Mouse (Mus musculus): ENCODE measurements around the gene Itprid1. TPM values are rescaled to one million over a fixed set of nuclear protein-coding genes. Genes with fewer than 3 reads are reported as not detected.
A peak's percentile ranks its signal among the peaks of the same experiment; 100 is the strongest.

The Itprid1 gene
- total and polyA plus RNA-seq, 2 experiments from 2014 or later, result not detected

DNA sequence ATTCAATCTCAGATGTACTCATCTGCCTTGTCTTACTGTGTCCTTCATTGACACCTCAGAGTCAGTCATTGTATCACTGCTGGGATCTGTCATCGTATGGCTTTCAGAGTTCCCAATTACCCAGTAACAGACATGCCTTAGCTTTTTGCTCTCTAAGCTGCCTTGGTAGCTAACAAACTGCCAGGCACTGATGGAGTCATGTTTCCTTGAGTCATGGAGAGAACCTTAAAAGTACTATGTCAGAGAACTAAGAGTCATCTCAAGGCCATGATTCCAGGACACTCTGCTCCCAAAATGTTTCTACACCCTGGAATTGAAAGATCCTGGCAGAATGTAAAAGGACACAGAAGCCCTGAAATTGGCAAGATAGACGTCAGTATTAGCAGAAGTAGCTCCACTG, 143.1 kb downstream of the Itprid1 start:
- Histone ChIP-seq H3K4me1 (ENCODE audit: insufficient read depth, low read length) (no peaks in the 10 kb centered on the region), H3K36me3 (ENCODE audit: insufficient read depth, low read length) (no peaks in the 10 kb centered on the region), H3K27ac (ENCODE audit: low read depth, low read length) (no peak overlapping the region), H3K4me2 (ENCODE audit: low read depth, low read length, poor library complexity, severe bottlenecking) (no peak overlapping the region), H3K27me3 (ENCODE audit: insufficient read depth, low read length) (no peaks in the 10 kb centered on the region), H3K4me3 (ENCODE audit: low read depth, low read length) (no peak overlapping the region), H3K9ac (replicated peaks; ENCODE audit: low read length, poor library complexity, severe bottlenecking) (no peak overlapping the region), H3K9me3 (ENCODE audit: low read length) (no peaks in the 10 kb centered on the region)
- WGBS, result 79% methylated on average over 2 of the region's 2 CpGs
- DNase-seq (ENCODE audit: low spot score), result no peak
- no peak for TF ChIP-seq CTCF (IDR thresholded peaks at IDR 0.05)
- no peak for ATAC-seq (ENCODE audit: low FRiP score)

DNA sequence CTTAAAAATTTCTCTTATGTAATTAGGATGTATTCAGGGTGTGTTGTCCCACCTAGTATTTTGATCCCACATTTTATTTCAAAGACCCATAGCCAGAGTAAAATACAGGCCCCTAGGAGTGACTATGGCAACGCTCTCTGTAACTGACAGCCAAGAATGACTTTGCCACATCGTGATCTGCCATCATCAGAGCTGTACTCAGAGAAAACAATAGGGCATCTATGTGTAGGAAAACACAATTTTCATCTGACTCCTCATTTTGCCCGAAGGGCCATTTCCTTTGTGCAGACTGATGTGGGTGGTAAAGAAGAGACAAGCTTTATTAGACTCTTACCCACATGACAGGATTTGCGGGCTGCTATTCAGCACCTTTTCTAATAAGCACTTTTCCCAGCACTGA, 172.0 kb downstream of the Itprid1 start:
- Histone ChIP-seq H3K9me3 (ENCODE audit: low read length) (no peaks in the 10 kb centered on the region), H3K4me1 (ENCODE audit: insufficient read depth, low read length) (no peaks in the 10 kb centered on the region), H3K36me3 (ENCODE audit: insufficient read depth, low read length) (no peaks in the 10 kb centered on the region), H3K27me3 (ENCODE audit: insufficient read depth, low read length) (no peaks in the 10 kb centered on the region), H3K4me3 (ENCODE audit: low read depth, low read length) (no peak overlapping the region), H3K27ac (ENCODE audit: low read depth, low read length) (no peak overlapping the region), H3K9ac (replicated peaks; ENCODE audit: low read length, poor library complexity, severe bottlenecking) (no peak overlapping the region), H3K4me2 (ENCODE audit: low read depth, low read length, poor library complexity, severe bottlenecking) (no peak overlapping the region)
- TF ChIP-seq CTCF (IDR thresholded peaks at IDR 0.05), result no peak
- WGBS, result 78% methylated on average over 4 of the region's 4 CpGs
- ATAC-seq (ENCODE audit: low FRiP score), result no peak
- no peak for DNase-seq (ENCODE audit: low spot score)

GRCm38 (mm10) chr6:56012384-56012783, 175.7 kb downstream of the Itprid1 start:
- DNase-seq (ENCODE audit: low spot score), result no peak
- no peak overlapping the region for H3K4me2 ChIP-seq (ENCODE audit: low read depth, low read length, poor library complexity, severe bottlenecking)
- no peak overlapping the region for H3K4me3 ChIP-seq (ENCODE audit: low read depth, low read length)
- peaks cover 5% of the 10 kb centered on the region; the same call in 1 of the 2 replicates for H3K4me1 ChIP-seq (ENCODE audit: insufficient read depth, low read length)
- ATAC-seq (ENCODE audit: low FRiP score), result no peak
- H3K27me3 ChIP-seq (ENCODE audit: insufficient read depth, low read length), result no peaks in the 10 kb centered on the region
- H3K9ac ChIP-seq (replicated peaks; ENCODE audit: low read length, poor library complexity, severe bottlenecking), result no peak overlapping the region
- H3K36me3 ChIP-seq (ENCODE audit: insufficient read depth, low read length), result no peaks in the 10 kb centered on the region
- 76% methylated on average over 5 of the region's 5 CpGs for WGBS
- no peak for TF ChIP-seq CTCF (IDR thresholded peaks at IDR 0.05)
- H3K27ac ChIP-seq (ENCODE audit: low read depth, low read length), result no peak overlapping the region
- no peaks in the 10 kb centered on the region for H3K9me3 ChIP-seq (ENCODE audit: low read length)

- 0 out of 2 replicates have a peak within 1 kb of the TSS, but pooled peaks have one; percentile 1 for H3K4me2 ChIP-seq (ENCODE audit: low read depth, low read length, poor library complexity, severe bottlenecking)
- no peak for TF ChIP-seq CTCF (IDR thresholded peaks at IDR 0.05)
- peak; percentile 78 for ATAC-seq (ENCODE audit: low FRiP score)
- no peak within 1 kb of the TSS for H3K4me3 ChIP-seq (ENCODE audit: low read depth, low read length)
- H3K9ac ChIP-seq (replicated peaks; ENCODE audit: low read length, poor library complexity, severe bottlenecking), result no peak within 1 kb of the TSS
- WGBS, result 29% methylated on average over 16 of the region's 16 CpGs
- H3K4me1 ChIP-seq (ENCODE audit: insufficient read depth, low read length), result peaks cover 7% of the 10 kb centered on the region; the same call in 1 of the 2 replicates
- no peaks in the 10 kb centered on the region for H3K27me3 ChIP-seq (ENCODE audit: insufficient read depth, low read length)
- no peaks in the 10 kb centered on the region for H3K36me3 ChIP-seq (ENCODE audit: insufficient read depth, low read length)
- DNase-seq (ENCODE audit: low spot score), result peak; percentile 60
- H3K9me3 ChIP-seq (ENCODE audit: low read length), result no peaks in the 10 kb centered on the region
- H3K27ac ChIP-seq (ENCODE audit: low read depth, low read length), result no peak within 1 kb of the TSS
Observed at GRCm38 (mm10) chr6:56017291-56017994, 180.7 kb downstream of the Itprid1 start, which contains the start of gene Ppp1r17. Gene Ppp1r17 (plus strand): TSS chr6:56017497.

DNA sequence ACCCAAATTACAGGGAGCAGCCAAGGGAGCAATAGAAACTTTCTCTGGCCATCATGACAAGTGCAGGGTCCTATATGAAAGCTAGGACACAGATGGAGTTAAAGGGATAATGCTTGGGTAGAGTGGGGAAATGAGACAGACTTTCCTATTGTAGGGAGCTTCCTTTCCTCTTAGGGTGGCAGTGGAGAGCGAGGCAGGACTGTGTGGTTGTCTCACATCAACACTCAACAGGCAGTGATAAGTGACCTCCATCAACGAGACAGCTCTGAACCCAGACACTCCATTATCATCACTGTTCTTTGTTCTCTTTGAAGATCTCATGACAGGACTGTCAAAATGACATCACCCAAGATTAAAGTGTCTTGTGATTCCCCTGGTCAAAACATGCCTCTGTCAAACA, 182.9 kb downstream of the Itprid1 start:
- no peak overlapping the region for H3K4me2 ChIP-seq (ENCODE audit: low read depth, low read length, poor library complexity, severe bottlenecking)
- H3K9me3 ChIP-seq (ENCODE audit: low read length), result no peaks in the 10 kb centered on the region
- H3K4me3 ChIP-seq (ENCODE audit: low read depth, low read length), result no peak overlapping the region
- H3K9ac ChIP-seq (replicated peaks; ENCODE audit: low read length, poor library complexity, severe bottlenecking), result no peak overlapping the region
- H3K27me3 ChIP-seq (ENCODE audit: insufficient read depth, low read length), result no peaks in the 10 kb centered on the region
- ATAC-seq (ENCODE audit: low FRiP score) (no peak), DNase-seq (ENCODE audit: low spot score) (no peak)
- TF ChIP-seq CTCF (IDR thresholded peaks at IDR 0.05), result no peak
- no peaks in the 10 kb centered on the region for H3K36me3 ChIP-seq (ENCODE audit: insufficient read depth, low read length)
- H3K27ac ChIP-seq (ENCODE audit: low read depth, low read length), result no peak overlapping the region
- H3K4me1 ChIP-seq (ENCODE audit: insufficient read depth, low read length), result peaks cover 7% of the 10 kb centered on the region; the same call in 1 of the 2 replicates
- 63% methylated on average over 2 of the region's 2 CpGs for WGBS

DNA sequence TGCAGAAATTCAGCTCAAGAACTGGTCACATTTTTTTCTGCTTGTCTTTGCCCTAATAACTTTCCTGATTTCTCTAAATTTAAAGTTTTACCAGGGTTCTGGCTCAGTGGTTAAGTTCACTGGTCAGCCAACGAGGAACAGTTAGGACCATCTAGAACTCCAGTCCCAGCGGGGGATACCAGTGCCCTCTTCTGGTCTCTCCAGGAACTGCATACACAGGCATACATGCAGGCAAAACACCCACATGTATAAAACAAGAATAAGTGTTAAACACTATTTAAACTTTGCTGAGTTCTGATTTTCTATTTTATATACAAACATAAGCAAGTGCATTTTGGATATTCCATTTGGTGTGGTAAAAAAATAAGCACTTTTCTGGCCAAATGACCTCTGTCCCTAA, 188.8 kb downstream of the Itprid1 start:
- WGBS, result 70% methylated on average over 2 of the region's 2 CpGs
- H3K27ac ChIP-seq (ENCODE audit: low read depth, low read length), result no peak overlapping the region
- no peak for DNase-seq (ENCODE audit: low spot score)

More for the DNA sequence above, 188.8 kb downstream of the Itprid1 start:
- no peak for ATAC-seq (ENCODE audit: low FRiP score)
- no peaks in the 10 kb centered on the region for H3K27me3 ChIP-seq (ENCODE audit: insufficient read depth, low read length)
- H3K4me3 ChIP-seq (ENCODE audit: low read depth, low read length), result no peak overlapping the region
- H3K4me1 ChIP-seq (ENCODE audit: insufficient read depth, low read length), result no peaks in the 10 kb centered on the region
- no peaks in the 10 kb centered on the region for H3K9me3 ChIP-seq (ENCODE audit: low read length)
- peak; percentile 52 for TF ChIP-seq CTCF (IDR thresholded peaks at IDR 0.05)
- no peak overlapping the region for H3K4me2 ChIP-seq (ENCODE audit: low read depth, low read length, poor library complexity, severe bottlenecking)
- no peaks in the 10 kb centered on the region for H3K36me3 ChIP-seq (ENCODE audit: insufficient read depth, low read length)
- H3K9ac ChIP-seq (replicated peaks; ENCODE audit: low read length, poor library complexity, severe bottlenecking), result no peak overlapping the region

All from midbrain, postnatal 0 days (tissue).